Mouse (Mus musculus): ENCODE results near the gene Olfr610. TPM values are rescaled to one million over a fixed set of nuclear protein-coding genes. Genes with fewer than 3 reads are reported as not detected.

Olfr610 gene
- polyA plus RNA-seq, 1 experiment: not detected

GRCm38 (mm10) chr7:103469577-103469976 lies 42.3 kb downstream of the Olfr610 start, which contains the start of gene Olfr608:
Gene Olfr608, plus strand, starts transcription at chr7:103469877.
- H3K36me3 ChIP-seq (ENCODE audit: control insufficient read depth, insufficient read depth, low read length): no peaks in the 10 kb centered on the region
- H3K4me1 ChIP-seq (replicated peaks; ENCODE audit: control insufficient read depth, insufficient read depth, low read length): no peaks in the 10 kb centered on the region

GRCm38 (mm10) chr7:103460590-103460989 lies 51.3 kb downstream of the Olfr610 start:
- 96% methylated on average over 5 of the region's 5 CpGs for WGBS
- H3K36me3 ChIP-seq (ENCODE audit: control insufficient read depth, insufficient read depth, low read length): no peaks in the 10 kb centered on the region
- no peak overlapping the region for H3K27ac ChIP-seq (ENCODE audit: control insufficient read depth, insufficient read depth, low read length)
- no peak overlapping the region for H3K4me3 ChIP-seq (ENCODE audit: control insufficient read depth, insufficient read depth, low read length)
- no peaks in the 10 kb centered on the region for H3K4me1 ChIP-seq (replicated peaks; ENCODE audit: control insufficient read depth, insufficient read depth, low read length)
- no peak for DNase-seq
- no peaks in the 10 kb centered on the region for H3K27me3 ChIP-seq (ENCODE audit: control insufficient read depth, insufficient read depth, low read length)
- TF ChIP-seq CTCF (IDR thresholded peaks at IDR 0.05; ENCODE audit: borderline replicate concordance, control insufficient read depth, extremely low read depth, insufficient read depth, low read length, poor library complexity) (no peak), POLR2A (IDR thresholded peaks at IDR 0.05; ENCODE audit: control insufficient read depth, extremely low read depth, insufficient read depth, low read length, poor library complexity) (no peak)

More at GRCm38 (mm10) chr7:103469577-103469976, 42.3 kb downstream of the Olfr610 start, which contains the start of gene Olfr608:
- Histone ChIP-seq H3K4me3 (ENCODE audit: control insufficient read depth, insufficient read depth, low read length) (no peak within 1 kb of the TSS), H3K27ac (ENCODE audit: control insufficient read depth, insufficient read depth, low read length) (no peak within 1 kb of the TSS), H3K27me3 (ENCODE audit: control insufficient read depth, insufficient read depth, low read length) (no peaks in the 10 kb centered on the region)
- no peak for DNase-seq
- TF ChIP-seq POLR2A (IDR thresholded peaks at IDR 0.05; ENCODE audit: control insufficient read depth, extremely low read depth, insufficient read depth, low read length, poor library complexity) (no peak), CTCF (IDR thresholded peaks at IDR 0.05; ENCODE audit: borderline replicate concordance, control insufficient read depth, extremely low read depth, insufficient read depth, low read length, poor library complexity) (no peak)

Other genes with a start within 250 kb of the Olfr610 start
- not detected in 2 replicates for gene Olfr596, start 206.5 kb downstream of the Olfr610 start, polyA plus RNA-seq (2012; rRNA removed)
- gene Olfr597, start 195.8 kb downstream of the Olfr610 start, polyA plus RNA-seq (2012; rRNA removed): not detected in 2 replicates
- not detected in 2 replicates for gene Olfr598, start 188.6 kb downstream of the Olfr610 start, polyA plus RNA-seq (2012; rRNA removed)
- not detected in 2 replicates for gene Olfr599, start 176.2 kb downstream of the Olfr610 start, polyA plus RNA-seq (2012; rRNA removed)
- not detected in 2 replicates for gene Olfr600, start 162.5 kb downstream of the Olfr610 start, polyA plus RNA-seq (2012; rRNA removed)
- not detected in 2 replicates for gene Olfr601, start 149.5 kb downstream of the Olfr610 start, polyA plus RNA-seq (2012; rRNA removed)
- gene Olfr603, start 125.9 kb downstream of the Olfr610 start, polyA plus RNA-seq (2012; rRNA removed): not detected in 2 replicates
- gene Usp17lc, start 97.0 kb downstream of the Olfr610 start, polyA plus RNA-seq (2012; rRNA removed): 0.13 TPM in 1 of 2 replicates, not detected in the other
- not detected in 2 replicates for gene Olfr605, start 66.7 kb downstream of the Olfr610 start, polyA plus RNA-seq (2012; rRNA removed)
- gene Olfr606, start 63.1 kb downstream of the Olfr610 start, polyA plus RNA-seq (2012; rRNA removed): not detected in 2 replicates
- not detected in 2 replicates for gene Olfr607, start 48.0 kb downstream of the Olfr610 start, polyA plus RNA-seq (2012; rRNA removed)
- not detected in 2 replicates for gene Olfr608, start 42.2 kb downstream of the Olfr610 start, polyA plus RNA-seq (2012; rRNA removed)
- gene Olfr609, start 14.1 kb downstream of the Olfr610 start, polyA plus RNA-seq (2012; rRNA removed): not detected in 2 replicates
- gene Olfr611, start 8.7 kb upstream of the Olfr610 start, polyA plus RNA-seq (2012; rRNA removed): not detected in 2 replicates
- gene Olfr612, start 30.6 kb upstream of the Olfr610 start, polyA plus RNA-seq (2012; rRNA removed): not detected in 2 replicates
- not detected in 2 replicates for gene Olfr613, start 36.0 kb upstream of the Olfr610 start, polyA plus RNA-seq (2012; rRNA removed)
- gene Olfr615, start 44.0 kb upstream of the Olfr610 start, polyA plus RNA-seq (2012; rRNA removed): not detected in 2 replicates
- not detected in 2 replicates for gene Olfr616, start 57.0 kb upstream of the Olfr610 start, polyA plus RNA-seq (2012; rRNA removed)
- gene Olfr617, start 60.9 kb upstream of the Olfr610 start, polyA plus RNA-seq (2012; rRNA removed): not detected in 2 replicates
- not detected in 2 replicates for gene Olfr618, start 78.0 kb upstream of the Olfr610 start, polyA plus RNA-seq (2012; rRNA removed)
- not detected in 2 replicates for gene Olfr619, start 88.5 kb upstream of the Olfr610 start, polyA plus RNA-seq (2012; rRNA removed)
- gene Olfr620, start 100.4 kb upstream of the Olfr610 start, polyA plus RNA-seq (2012; rRNA removed): not detected in 2 replicates
- gene Olfr622, start 130.6 kb upstream of the Olfr610 start, polyA plus RNA-seq (2012; rRNA removed): not detected in 2 replicates
- gene Olfr623, start 151.6 kb upstream of the Olfr610 start, polyA plus RNA-seq (2012; rRNA removed): not detected in 2 replicates
- gene Olfr624, start 159.1 kb upstream of the Olfr610 start, polyA plus RNA-seq (2012; rRNA removed): 0.03 TPM in 1 of 2 replicates, not detected in the other
- not detected in 2 replicates for gene Olfr625-ps1, start 170.6 kb upstream of the Olfr610 start, polyA plus RNA-seq (2012; rRNA removed)
- not detected in 2 replicates for gene Olfr243, start 202.5 kb upstream of the Olfr610 start, polyA plus RNA-seq (2012; rRNA removed)
- gene Olfr628, start 218.3 kb upstream of the Olfr610 start, polyA plus RNA-seq (2012; rRNA removed): not detected in 2 replicates
- not detected in 2 replicates for gene Olfr629, start 232.8 kb upstream of the Olfr610 start, polyA plus RNA-seq (2012; rRNA removed)
- gene Olfr630, start 245.2 kb upstream of the Olfr610 start, polyA plus RNA-seq (2012; rRNA removed): not detected in 2 replicates